Mouse (Mus musculus): Measurements from ENCODE around the gene Tgfb1. TPM values are rescaled to one million over a fixed set of nuclear protein-coding genes. Genes with fewer than 3 reads are reported as not detected.

Gene Tgfb1
- polyA plus RNA-seq, 1 experiment from 2014 or later: 14.2 TPM

- Histone ChIP-seq H3K9ac (0 out of 2 replicates have a peak overlapping the region, but pooled peaks have one; percentile 40), H3K4me3 (no peak overlapping the region), H3K36me3 (peaks cover 78% of the 10 kb centered on the region), H3K4me1 (peaks cover 67% of the 10 kb centered on the region), H3K9me3 (replicated peaks) (no peaks in the 10 kb centered on the region), H3K27me3 (replicated peaks) (no peaks in the 10 kb centered on the region), H3K27ac (peak overlapping the region; percentile 57; the same call in 1 of the 2 replicates), H3K4me2 (peak overlapping the region; percentile 17)
- 54% methylated on average over 12 of the region's 12 CpGs for WGBS (ENCODE audit: insufficient replicate concordance)
- ATAC-seq: no peak
Observed at GRCm38 (mm10) chr7:25709961-25710360, 23.2 kb downstream of the Tgfb1 start.

GRCm38 (mm10) chr7:25710519-25711130 is 23.8 kb downstream of the Tgfb1 start:
- peak overlapping the region; percentile 57; the same call in 1 of the 2 replicates for H3K27ac ChIP-seq
- peaks cover 60% of the 10 kb centered on the region for H3K4me1 ChIP-seq
- no peaks in the 10 kb centered on the region for H3K27me3 ChIP-seq (replicated peaks)
- H3K9ac ChIP-seq: peak overlapping the region; percentile 40; the same call in 1 of the 2 replicates
- WGBS (ENCODE audit: insufficient replicate concordance): 53% methylated on average over 6 of the region's 7 CpGs
- H3K4me2 ChIP-seq: peak overlapping the region; percentile 17
- H3K4me3 ChIP-seq: no peak overlapping the region
- no peaks in the 10 kb centered on the region for H3K9me3 ChIP-seq (replicated peaks)
- peaks cover 78% of the 10 kb centered on the region for H3K36me3 ChIP-seq
- peak; percentile 18; the same call in 1 of the 2 replicates for ATAC-seq

- Histone ChIP-seq H3K9me3 (replicated peaks) (no peaks in the 10 kb centered on the region), H3K9ac (no peak overlapping the region), H3K4me3 (no peak overlapping the region), H3K27ac (peak overlapping the region; percentile 57; the same call in 1 of the 2 replicates), H3K4me2 (no peak overlapping the region), H3K4me1 (peaks cover 55% of the 10 kb centered on the region), H3K27me3 (replicated peaks) (no peaks in the 10 kb centered on the region), H3K36me3 (peaks cover 78% of the 10 kb centered on the region)
- ATAC-seq: no peak
- 64% methylated on average over 5 of the region's 5 CpGs for WGBS (ENCODE audit: insufficient replicate concordance)
Observed at GRCm38 (mm10) chr7:25711165-25711564, 24.4 kb downstream of the Tgfb1 start.

- H3K4me3 ChIP-seq: no peak overlapping the region
- 23% methylated on average over 7 of the region's 7 CpGs for WGBS (ENCODE audit: insufficient replicate concordance)
- peak overlapping the region; percentile 57 for H3K27ac ChIP-seq
- no peaks in the 10 kb centered on the region for H3K27me3 ChIP-seq (replicated peaks)
- H3K4me1 ChIP-seq: peaks cover 50% of the 10 kb centered on the region
- ATAC-seq: peak; percentile 43
- H3K9ac ChIP-seq: no peak overlapping the region
- no peaks in the 10 kb centered on the region for H3K9me3 ChIP-seq (replicated peaks)
- H3K36me3 ChIP-seq: peaks cover 80% of the 10 kb centered on the region
- no peak overlapping the region for H3K4me2 ChIP-seq
Observed at GRCm38 (mm10) chr7:25711731-25712197, 25.0 kb downstream of the Tgfb1 start.

GRCm38 (mm10) chr7:25712801-25713200 is 26.0 kb downstream of the Tgfb1 start:
- Histone ChIP-seq H3K27me3 (replicated peaks) (no peaks in the 10 kb centered on the region), H3K4me2 (no peak overlapping the region), H3K36me3 (peaks cover 76% of the 10 kb centered on the region), H3K9me3 (replicated peaks) (no peaks in the 10 kb centered on the region), H3K9ac (no peak overlapping the region), H3K27ac (no peak overlapping the region), H3K4me1 (peaks cover 50% of the 10 kb centered on the region), H3K4me3 (no peak overlapping the region)
- WGBS (ENCODE audit: insufficient replicate concordance): 84% methylated on average over 9 of the region's 9 CpGs
- no peak for ATAC-seq

GRCm38 (mm10) chr7:25714581-25714980 is 27.8 kb downstream of the Tgfb1 start:
- 87% methylated on average over 8 of the region's 8 CpGs for WGBS (ENCODE audit: insufficient replicate concordance)
- Histone ChIP-seq H3K36me3 (peaks cover 67% of the 10 kb centered on the region), H3K27me3 (replicated peaks) (no peaks in the 10 kb centered on the region), H3K4me3 (no peak overlapping the region), H3K27ac (no peak overlapping the region), H3K9me3 (replicated peaks) (no peaks in the 10 kb centered on the region), H3K4me2 (no peak overlapping the region), H3K4me1 (peaks cover 54% of the 10 kb centered on the region), H3K9ac (no peak overlapping the region)
- no peak for ATAC-seq

- Histone ChIP-seq H3K4me3 (no peak overlapping the region), H3K27ac (no peak overlapping the region)
- WGBS (ENCODE audit: insufficient replicate concordance): 91% methylated on average over 22 of the region's 22 CpGs
Observed at GRCm38 (mm10) chr7:25715731-25716271, 29.0 kb downstream of the Tgfb1 start.

GRCm38 (mm10) chr7:25717478-25717877 is 30.7 kb downstream of the Tgfb1 start:
- WGBS (ENCODE audit: insufficient replicate concordance): 85% methylated on average over 3 of the region's 3 CpGs
- Histone ChIP-seq H3K4me2 (peak overlapping the region; percentile 76), H3K4me1 (peaks cover 45% of the 10 kb centered on the region), H3K4me3 (peak overlapping the region; percentile 82), H3K9ac (0 out of 2 replicates have a peak overlapping the region, but pooled peaks have one; percentile 81), H3K27me3 (replicated peaks) (no peaks in the 10 kb centered on the region), H3K36me3 (peaks cover 72% of the 10 kb centered on the region), H3K9me3 (replicated peaks) (no peaks in the 10 kb centered on the region), H3K27ac (no peak overlapping the region)
- ATAC-seq: no peak

More at GRCm38 (mm10) chr7:25715731-25716271, 29.0 kb downstream of the Tgfb1 start:
- ATAC-seq: no peak
- H3K27me3 ChIP-seq (replicated peaks): no peaks in the 10 kb centered on the region
- peaks cover 74% of the 10 kb centered on the region for H3K36me3 ChIP-seq
- H3K9me3 ChIP-seq (replicated peaks): no peaks in the 10 kb centered on the region
- no peak overlapping the region for H3K9ac ChIP-seq
- H3K4me2 ChIP-seq: no peak overlapping the region
- H3K4me1 ChIP-seq: peaks cover 53% of the 10 kb centered on the region

- 2% methylated on average over 32 of the region's 32 CpGs for WGBS (ENCODE audit: insufficient replicate concordance)
- Histone ChIP-seq H3K4me1 (peaks cover 55% of the 10 kb centered on the region), H3K4me2 (peak within 1 kb of the TSS; percentile 76), H3K36me3 (peaks cover 72% of the 10 kb centered on the region), H3K27ac (peak within 1 kb of the TSS; percentile 87), H3K4me3 (peak within 1 kb of the TSS; percentile 82), H3K9me3 (replicated peaks) (no peaks in the 10 kb centered on the region), H3K27me3 (replicated peaks) (no peaks in the 10 kb centered on the region), H3K9ac (peak within 1 kb of the TSS; percentile 81)
- ATAC-seq: peak; percentile 80
Observed at GRCm38 (mm10) chr7:25718788-25719417, 32.1 kb downstream of the Tgfb1 start, which contains the start of gene Ccdc97. Gene Ccdc97, minus strand, starts transcription at chr7:25719088.

- peak overlapping the region; percentile 76 for H3K4me2 ChIP-seq
- H3K9me3 ChIP-seq (replicated peaks): no peaks in the 10 kb centered on the region
- 52% methylated on average over 10 of the region's 10 CpGs for WGBS (ENCODE audit: insufficient replicate concordance)
- H3K9ac ChIP-seq: peak overlapping the region; percentile 81
- peaks cover 72% of the 10 kb centered on the region for H3K36me3 ChIP-seq
- peaks cover 55% of the 10 kb centered on the region for H3K4me1 ChIP-seq
- ATAC-seq: no peak
- peak overlapping the region; percentile 82; the same call in 1 of the 2 replicates for H3K4me3 ChIP-seq
- peak overlapping the region; percentile 87 for H3K27ac ChIP-seq
- no peaks in the 10 kb centered on the region for H3K27me3 ChIP-seq (replicated peaks)
Observed at GRCm38 (mm10) chr7:25719761-25720610, 33.2 kb downstream of the Tgfb1 start.

GRCm38 (mm10) chr7:25720760-25721159 is 34.0 kb downstream of the Tgfb1 start:
- Histone ChIP-seq H3K9me3 (replicated peaks) (no peaks in the 10 kb centered on the region), H3K27ac (peak overlapping the region; percentile 15; the same call in 1 of the 2 replicates), H3K4me2 (no peak overlapping the region), H3K9ac (no peak overlapping the region), H3K4me1 (peaks cover 55% of the 10 kb centered on the region), H3K36me3 (peaks cover 72% of the 10 kb centered on the region), H3K4me3 (no peak overlapping the region), H3K27me3 (replicated peaks) (no peaks in the 10 kb centered on the region)
- 81% methylated on average over 5 of the region's 5 CpGs for WGBS (ENCODE audit: insufficient replicate concordance)
- ATAC-seq: no peak

Data from liver, embryonic 12.5 days (tissue).